Mouse (Mus musculus): ENCODE results near the gene Thada. TPM values are rescaled to one million over a fixed set of nuclear protein-coding genes. Genes with fewer than 3 reads are reported as not detected.

Thada gene
- polyA plus RNA-seq, 1 experiment from 2014 or later = 15.9 TPM

- no peak overlapping the region for H3K4me3 ChIP-seq (ENCODE audit: low read depth, low read length)
- ATAC-seq (ENCODE audit: insufficient number of reproducible peaks, insufficient read depth, low FRiP score, low read depth) = no peak
- no peaks in the 10 kb centered on the region for H3K36me3 ChIP-seq (ENCODE audit: control insufficient read depth, insufficient read depth, low read length)
- H3K4me2 ChIP-seq (replicated peaks; ENCODE audit: low read depth, low read length) = no peak overlapping the region; the same call in 1 of the 2 replicates
- H3K27me3 ChIP-seq (ENCODE audit: control insufficient read depth, insufficient read depth, low read length) = no peaks in the 10 kb centered on the region
- 28% methylated on average over 8 of the region's 8 CpGs for WGBS
- no peaks in the 10 kb centered on the region for H3K9me3 ChIP-seq (ENCODE audit: control insufficient read depth, low read depth, low read length)
- H3K9ac ChIP-seq (replicated peaks; ENCODE audit: low read depth, low read length) = no peak overlapping the region
- H3K4me1 ChIP-seq (ENCODE audit: control insufficient read depth, insufficient read depth, low read length) = peaks cover 46% of the 10 kb centered on the region
- peak overlapping the region; percentile 69 for H3K27ac ChIP-seq (ENCODE audit: low read length)
Measured at GRCm38 (mm10) chr17:84279001-84279400, 187.0 kb downstream of the Thada start.

- peak; percentile 47; the same call in 1 of the 2 replicates for ATAC-seq (ENCODE audit: insufficient number of reproducible peaks, insufficient read depth, low FRiP score, low read depth)
- Histone ChIP-seq H3K27me3 (ENCODE audit: control insufficient read depth, insufficient read depth, low read length) (no peaks in the 10 kb centered on the region), H3K4me1 (ENCODE audit: control insufficient read depth, insufficient read depth, low read length) (peaks cover 46% of the 10 kb centered on the region), H3K36me3 (ENCODE audit: control insufficient read depth, insufficient read depth, low read length) (no peaks in the 10 kb centered on the region), H3K27ac (ENCODE audit: low read length) (peak overlapping the region; percentile 69), H3K9me3 (ENCODE audit: control insufficient read depth, low read depth, low read length) (no peaks in the 10 kb centered on the region), H3K4me3 (ENCODE audit: low read depth, low read length) (no peak overlapping the region), H3K9ac (replicated peaks; ENCODE audit: low read depth, low read length) (no peak overlapping the region), H3K4me2 (replicated peaks; ENCODE audit: low read depth, low read length) (no peak overlapping the region)
- WGBS = 38% methylated on average over 5 of the region's 5 CpGs
Measured at GRCm38 (mm10) chr17:84278193-84278953, 187.6 kb downstream of the Thada start.

- 74% methylated on average over 3 of the region's 3 CpGs for WGBS
- Histone ChIP-seq H3K4me3 (ENCODE audit: low read depth, low read length) (no peak overlapping the region), H3K4me1 (ENCODE audit: control insufficient read depth, insufficient read depth, low read length) (peaks cover 40% of the 10 kb centered on the region), H3K9ac (replicated peaks; ENCODE audit: low read depth, low read length) (no peak overlapping the region), H3K27ac (ENCODE audit: low read length) (peak overlapping the region; percentile 21; the same call in 1 of the 2 replicates), H3K27me3 (ENCODE audit: control insufficient read depth, insufficient read depth, low read length) (no peaks in the 10 kb centered on the region), H3K9me3 (ENCODE audit: control insufficient read depth, low read depth, low read length) (no peaks in the 10 kb centered on the region), H3K36me3 (ENCODE audit: control insufficient read depth, insufficient read depth, low read length) (no peaks in the 10 kb centered on the region), H3K4me2 (replicated peaks; ENCODE audit: low read depth, low read length) (no peak overlapping the region)
- no peak for ATAC-seq (ENCODE audit: insufficient number of reproducible peaks, insufficient read depth, low FRiP score, low read depth)
Measured at GRCm38 (mm10) chr17:84274999-84275398, 191.0 kb downstream of the Thada start.

GRCm38 (mm10) chr17:84274163-84274562 lies 191.8 kb downstream of the Thada start:
- no peak overlapping the region for H3K4me2 ChIP-seq (replicated peaks; ENCODE audit: low read depth, low read length)
- no peak overlapping the region for H3K4me3 ChIP-seq (ENCODE audit: low read depth, low read length)
- no peaks in the 10 kb centered on the region for H3K27me3 ChIP-seq (ENCODE audit: control insufficient read depth, insufficient read depth, low read length)
- H3K27ac ChIP-seq (ENCODE audit: low read length) = peak overlapping the region; percentile 34; the same call in 1 of the 2 replicates
- no peaks in the 10 kb centered on the region for H3K9me3 ChIP-seq (ENCODE audit: control insufficient read depth, low read depth, low read length)
- no peak overlapping the region for H3K9ac ChIP-seq (replicated peaks; ENCODE audit: low read depth, low read length)
- H3K4me1 ChIP-seq (ENCODE audit: control insufficient read depth, insufficient read depth, low read length) = peaks cover 34% of the 10 kb centered on the region
- H3K36me3 ChIP-seq (ENCODE audit: control insufficient read depth, insufficient read depth, low read length) = no peaks in the 10 kb centered on the region
- 31% methylated on average over 6 of the region's 6 CpGs for WGBS
- ATAC-seq (ENCODE audit: insufficient number of reproducible peaks, insufficient read depth, low FRiP score, low read depth) = no peak

GRCm38 (mm10) chr17:84272557-84273261 lies 193.3 kb downstream of the Thada start:
- H3K27me3 ChIP-seq (ENCODE audit: control insufficient read depth, insufficient read depth, low read length) = no peaks in the 10 kb centered on the region
- no peaks in the 10 kb centered on the region for H3K9me3 ChIP-seq (ENCODE audit: control insufficient read depth, low read depth, low read length)
- no peak overlapping the region for H3K9ac ChIP-seq (replicated peaks; ENCODE audit: low read depth, low read length)
- ATAC-seq (ENCODE audit: insufficient number of reproducible peaks, insufficient read depth, low FRiP score, low read depth) = no peak
- peak overlapping the region; percentile 56; the same call in 1 of the 2 replicates for H3K27ac ChIP-seq (ENCODE audit: low read length)
- no peak overlapping the region for H3K4me2 ChIP-seq (replicated peaks; ENCODE audit: low read depth, low read length)
- no peak overlapping the region for H3K4me3 ChIP-seq (ENCODE audit: low read depth, low read length)
- 41% methylated on average over 5 of the region's 5 CpGs for WGBS
- H3K4me1 ChIP-seq (ENCODE audit: control insufficient read depth, insufficient read depth, low read length) = peaks cover 25% of the 10 kb centered on the region
- H3K36me3 ChIP-seq (ENCODE audit: control insufficient read depth, insufficient read depth, low read length) = no peaks in the 10 kb centered on the region

DNA sequence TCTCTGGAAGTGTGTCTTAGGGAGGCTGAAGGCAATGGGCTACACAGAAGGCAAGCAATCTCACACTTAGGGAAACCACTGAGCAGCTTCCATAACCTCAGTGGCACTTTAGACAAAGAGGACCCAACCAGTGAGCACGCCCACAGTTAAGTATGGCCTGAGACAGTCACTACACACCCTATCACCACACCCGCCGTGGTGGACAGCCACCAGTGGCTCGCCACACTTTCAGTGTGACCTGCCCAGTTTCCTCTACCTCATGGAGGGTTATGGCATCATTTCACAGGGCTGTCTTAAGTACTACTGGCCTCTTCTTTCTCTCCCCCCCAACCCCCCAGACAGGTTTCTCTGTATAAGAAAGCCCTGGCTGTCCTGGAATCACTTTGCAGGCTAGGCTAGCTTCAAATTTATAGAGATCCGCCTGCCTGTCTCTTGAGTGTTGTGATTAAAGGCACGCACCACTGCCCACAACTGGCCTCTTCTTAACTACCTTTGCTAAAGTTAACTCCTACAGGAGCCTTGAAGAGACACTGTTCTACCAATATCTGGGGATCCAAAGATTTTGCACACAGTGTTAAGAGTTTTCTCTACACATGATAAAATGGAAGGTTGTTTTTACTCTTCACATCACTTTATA lies 194.3 kb downstream of the Thada start:
- H3K4me2 ChIP-seq (replicated peaks; ENCODE audit: low read depth, low read length) = no peak overlapping the region
- peaks cover 31% of the 10 kb centered on the region for H3K4me1 ChIP-seq (ENCODE audit: control insufficient read depth, insufficient read depth, low read length)
- no peak overlapping the region for H3K9ac ChIP-seq (replicated peaks; ENCODE audit: low read depth, low read length)
- no peak overlapping the region for H3K4me3 ChIP-seq (ENCODE audit: low read depth, low read length)
- H3K9me3 ChIP-seq (ENCODE audit: control insufficient read depth, low read depth, low read length) = no peaks in the 10 kb centered on the region
- H3K27me3 ChIP-seq (ENCODE audit: control insufficient read depth, insufficient read depth, low read length) = no peaks in the 10 kb centered on the region
- WGBS = 88% methylated on average over 6 of the region's 6 CpGs
- 0 out of 2 replicates have a peak overlapping the region, but pooled peaks have one; percentile 7 for H3K27ac ChIP-seq (ENCODE audit: low read length)
- no peak for ATAC-seq (ENCODE audit: insufficient number of reproducible peaks, insufficient read depth, low FRiP score, low read depth)
- H3K36me3 ChIP-seq (ENCODE audit: control insufficient read depth, insufficient read depth, low read length) = no peaks in the 10 kb centered on the region

- Histone ChIP-seq H3K4me3 (ENCODE audit: low read depth, low read length) (no peak overlapping the region), H3K4me1 (ENCODE audit: control insufficient read depth, insufficient read depth, low read length) (peaks cover 41% of the 10 kb centered on the region), H3K4me2 (replicated peaks; ENCODE audit: low read depth, low read length) (no peak overlapping the region), H3K27ac (ENCODE audit: low read length) (0 out of 2 replicates have a peak overlapping the region, but pooled peaks have one; percentile 44), H3K27me3 (ENCODE audit: control insufficient read depth, insufficient read depth, low read length) (no peaks in the 10 kb centered on the region), H3K9ac (replicated peaks; ENCODE audit: low read depth, low read length) (no peak overlapping the region), H3K9me3 (ENCODE audit: control insufficient read depth, low read depth, low read length) (no peaks in the 10 kb centered on the region), H3K36me3 (ENCODE audit: control insufficient read depth, insufficient read depth, low read length) (no peaks in the 10 kb centered on the region)
- 62% methylated on average over 5 of the region's 5 CpGs for whole genome bisulfite sequencing
- ATAC-seq (ENCODE audit: insufficient number of reproducible peaks, insufficient read depth, low FRiP score, low read depth) = no peak
Measured at GRCm38 (mm10) chr17:84269722-84270121, 196.3 kb downstream of the Thada start.

- WGBS = 46% methylated on average over 3 of the region's 3 CpGs
- H3K4me2 ChIP-seq (replicated peaks; ENCODE audit: low read depth, low read length) = no peak overlapping the region
- H3K9me3 ChIP-seq (ENCODE audit: control insufficient read depth, low read depth, low read length) = no peaks in the 10 kb centered on the region
- no peak overlapping the region for H3K9ac ChIP-seq (replicated peaks; ENCODE audit: low read depth, low read length)
- no peaks in the 10 kb centered on the region for H3K36me3 ChIP-seq (ENCODE audit: control insufficient read depth, insufficient read depth, low read length)
- H3K4me3 ChIP-seq (ENCODE audit: low read depth, low read length) = no peak overlapping the region
- H3K4me1 ChIP-seq (ENCODE audit: control insufficient read depth, insufficient read depth, low read length) = peaks cover 39% of the 10 kb centered on the region
- H3K27me3 ChIP-seq (ENCODE audit: control insufficient read depth, insufficient read depth, low read length) = no peaks in the 10 kb centered on the region
- no peak for ATAC-seq (ENCODE audit: insufficient number of reproducible peaks, insufficient read depth, low FRiP score, low read depth)
- H3K27ac ChIP-seq (ENCODE audit: low read length) = peak overlapping the region; percentile 58; the same call in 1 of the 2 replicates
Measured at GRCm38 (mm10) chr17:84268450-84268849, 197.6 kb downstream of the Thada start.

All from stomach, embryonic 14.5 days (tissue).